Mouse (Mus musculus) myocyte (in vitro differentiated cells): ENCODE results near the gene Fam222a.

ENCODE experiments used
- CEBPB ChIP-seq: IDR thresholded peaks from 2 replicates; pipeline ENCODE4 v1.6.1; 2011; ENCODE audit warnings: mild to moderate bottlenecking, moderate library complexity; ENCODE audit not compliant: poor library complexity, insufficient read depth, severe bottlenecking
- E2F4 ChIP-seq: IDR thresholded peaks from one replicate; pipeline ENCODE4 v1.6.1; 2011; ENCODE audit warnings: mild to moderate bottlenecking, control low read depth, moderate library complexity; ENCODE audit not compliant: insufficient read depth
- MAX ChIP-seq: IDR thresholded peaks from one replicate; pipeline ENCODE4 v1.6.1; 2011; ENCODE audit warnings: low read depth, mild to moderate bottlenecking, control low read depth
- MYOD1 ChIP-seq, 3 experiments: IDR thresholded peaks; one replicate each; pipeline ENCODE4 v1.6.1; 2011; ENCODE audit warnings: control low read depth in 2 of 3, low read depth in 2 of 3, mild to moderate bottlenecking in 2 of 3, moderate library complexity in 1 of 3; ENCODE audit not compliant: insufficient read length in 2 of 3, control insufficient read depth in 1 of 3
- MYOG ChIP-seq, 3 experiments: IDR thresholded peaks; one replicate each; pipeline ENCODE4 v1.6.1; 2011; ENCODE audit warnings: control low read depth in 2 of 3, low read depth in 2 of 3, mild to moderate bottlenecking in 2 of 3; ENCODE audit not compliant: insufficient read length in 2 of 3, control insufficient read depth in 1 of 3, insufficient read depth in 1 of 3
- POLR2A ChIP-seq: IDR thresholded peaks from one replicate; pipeline ENCODE4 v1.6.1; 2011; ENCODE audit warnings: low read depth, mild to moderate bottlenecking, control low read depth, moderate library complexity; ENCODE audit not compliant: insufficient read length
- POLR2AphosphoS2 ChIP-seq: IDR thresholded peaks from one replicate; pipeline ENCODE4 v1.6.1; 2011; ENCODE audit warnings: low read depth, control low read depth; ENCODE audit not compliant: insufficient read length
- REST ChIP-seq: IDR thresholded peaks from one replicate; pipeline ENCODE4 v1.6.1; 2011; ENCODE audit warnings: mild to moderate bottlenecking, control low read depth, moderate library complexity; ENCODE audit not compliant: insufficient read depth, insufficient read length
- SRF ChIP-seq: IDR thresholded peaks from one replicate; pipeline ENCODE4 v1.6.1; 2011; ENCODE audit warnings: low read depth; ENCODE audit not compliant: control insufficient read depth, insufficient read length
- TCF12 ChIP-seq: IDR thresholded peaks from one replicate; pipeline ENCODE4 v1.6.1; 2011; ENCODE audit warnings: mild to moderate bottlenecking, control low read depth; ENCODE audit not compliant: poor library complexity, insufficient read depth, severe bottlenecking
- TCF3 ChIP-seq: IDR thresholded peaks from one replicate; pipeline ENCODE4 v1.6.1; 2011; ENCODE audit warnings: low read depth, control low read depth; ENCODE audit not compliant: insufficient read length
- USF1 ChIP-seq: IDR thresholded peaks from one replicate; pipeline ENCODE4 v1.6.1; 2011; ENCODE audit warnings: low read depth, mild to moderate bottlenecking, control low read depth, moderate library complexity

GRCm38 (mm10) chr5:114611256-114611655, 43.4 kb downstream of the Fam222a start:
- TF ChIP-seq E2F4 (no peak), CEBPB (no peak), MAX (no peak), POLR2A (no peak), MYOD1 (IDR thresholded peaks at IDR 0.05; ENCODE audit: control insufficient read depth in 1 of 3, insufficient read length in 2 of 3, low read depth in 2 of 3) (no peak), TCF3 (no peak), MYOG (IDR thresholded peaks at IDR 0.05; ENCODE audit: control insufficient read depth in 1 of 3, insufficient read depth in 1 of 3, insufficient read length in 2 of 3, low read depth in 2 of 3) (no peak), USF1 (no peak), SRF (no peak), TCF12 (no peak), POLR2AphosphoS2 (no peak), REST (no peak)
